Mouse (Mus musculus): ENCODE measurements around the gene Oasl1. TPM values are rescaled to one million over a fixed set of nuclear protein-coding genes. Genes with fewer than 3 reads are reported as not detected.

Gene Oasl1
- 4.3 TPM for polyA plus RNA-seq (2014; fragmentation: Illumina TruSeq; extraction: RNeasy Lipid Tissue Mini Kit (QIAGEN cat#74804); ENCODE audit: low read depth, low replicate concordance)

GRCm38 (mm10) chr5:114922998-114923473 lies at the start of gene Oasl1:
Gene Oasl1, plus strand, starts transcription at chr5:114923240.

GRCm38 (mm10) chr5:114896688-114897373 lies 26.2 kb upstream of the Oasl1 start, which contains the start of gene Oasl2:
Gene Oasl2, plus strand, starts transcription at chr5:114896936.

GRCm38 (mm10) chr5:114942074-114942765 lies 19.2 kb downstream of the Oasl1 start, which contains the start of gene 2210016L21Rik:
Gene 2210016L21Rik, plus strand, starts transcription at chr5:114942158.

GRCm38 (mm10) chr5:114970824-114971227 lies 47.8 kb downstream of the Oasl1 start, which contains the start of gene Hnf1a:
Gene Hnf1a, minus strand, starts transcription at chr5:114971094.

Other genes starting within 250 kb of the Oasl1 start
- gene Gltp, start 232.3 kb upstream of the Oasl1 start, polyA plus RNA-seq (2014; fragmentation: Illumina TruSeq; extraction: RNeasy Lipid Tissue Mini Kit (QIAGEN cat#74804); ENCODE audit: low read depth, low replicate concordance): 29.4 TPM
- 7.2 TPM for gene Tchp, start 215.5 kb upstream of the Oasl1 start, polyA plus RNA-seq (2014; fragmentation: Illumina TruSeq; extraction: RNeasy Lipid Tissue Mini Kit (QIAGEN cat#74804); ENCODE audit: low read depth, low replicate concordance)
- 26.1 TPM for gene Ankrd13a, start 148.6 kb upstream of the Oasl1 start, polyA plus RNA-seq (2014; fragmentation: Illumina TruSeq; extraction: RNeasy Lipid Tissue Mini Kit (QIAGEN cat#74804); ENCODE audit: low read depth, low replicate concordance)
- 25.9 TPM for gene Git2, start 147.7 kb upstream of the Oasl1 start, polyA plus RNA-seq (2014; fragmentation: Illumina TruSeq; extraction: RNeasy Lipid Tissue Mini Kit (QIAGEN cat#74804); ENCODE audit: low read depth, low replicate concordance)
- gene 1500011B03Rik, start 99.8 kb upstream of the Oasl1 start, polyA plus RNA-seq (2014; fragmentation: Illumina TruSeq; extraction: RNeasy Lipid Tissue Mini Kit (QIAGEN cat#74804); ENCODE audit: low read depth, low replicate concordance): 4.4 TPM
- not detected for gene 4930519G04Rik, start 69.6 kb upstream of the Oasl1 start, polyA plus RNA-seq (2014; fragmentation: Illumina TruSeq; extraction: RNeasy Lipid Tissue Mini Kit (QIAGEN cat#74804); ENCODE audit: low read depth, low replicate concordance)
- gene Gm9936, start 64.6 kb upstream of the Oasl1 start, polyA plus RNA-seq (2014; fragmentation: Illumina TruSeq; extraction: RNeasy Lipid Tissue Mini Kit (QIAGEN cat#74804); ENCODE audit: low read depth, low replicate concordance): not detected
- 20.4 TPM for gene Oasl2, start 26.3 kb upstream of the Oasl1 start, polyA plus RNA-seq (2014; fragmentation: Illumina TruSeq; extraction: RNeasy Lipid Tissue Mini Kit (QIAGEN cat#74804); ENCODE audit: low read depth, low replicate concordance)
- gene 2210016L21Rik, start 18.9 kb downstream of the Oasl1 start, polyA plus RNA-seq (2014; fragmentation: Illumina TruSeq; extraction: RNeasy Lipid Tissue Mini Kit (QIAGEN cat#74804); ENCODE audit: low read depth, low replicate concordance): 12.4 TPM
- not detected for gene Hnf1a, start 47.9 kb downstream of the Oasl1 start, polyA plus RNA-seq (2014; fragmentation: Illumina TruSeq; extraction: RNeasy Lipid Tissue Mini Kit (QIAGEN cat#74804); ENCODE audit: low read depth, low replicate concordance)
- 22.3 TPM for gene Sppl3, start 87.9 kb downstream of the Oasl1 start, polyA plus RNA-seq (2014; fragmentation: Illumina TruSeq; extraction: RNeasy Lipid Tissue Mini Kit (QIAGEN cat#74804); ENCODE audit: low read depth, low replicate concordance)
- gene Gm10401, start 175.1 kb downstream of the Oasl1 start, polyA plus RNA-seq (2014; fragmentation: Illumina TruSeq; extraction: RNeasy Lipid Tissue Mini Kit (QIAGEN cat#74804); ENCODE audit: low read depth, low replicate concordance): not detected
- 243 TPM for gene Acads, start 196.1 kb downstream of the Oasl1 start, polyA plus RNA-seq (2014; fragmentation: Illumina TruSeq; extraction: RNeasy Lipid Tissue Mini Kit (QIAGEN cat#74804); ENCODE audit: low read depth, low replicate concordance)
- 18.8 TPM for gene Unc119b, start 211.7 kb downstream of the Oasl1 start, polyA plus RNA-seq (2014; fragmentation: Illumina TruSeq; extraction: RNeasy Lipid Tissue Mini Kit (QIAGEN cat#74804); ENCODE audit: low read depth, low replicate concordance)
- gene Mlec, start 234.9 kb downstream of the Oasl1 start, polyA plus RNA-seq (2014; fragmentation: Illumina TruSeq; extraction: RNeasy Lipid Tissue Mini Kit (QIAGEN cat#74804); ENCODE audit: low read depth, low replicate concordance): 59.9 TPM

Measured in heart, adult 10 weeks (tissue).